Mouse (Mus musculus): ENCODE measurements at regions not wholly inside any gene's neighbourhood (a gene's known extent, or its start where the extent isn't known, plus 50 kb on each side); places are given as distances from the start of the nearest gene placed in this dataset.

DNA sequence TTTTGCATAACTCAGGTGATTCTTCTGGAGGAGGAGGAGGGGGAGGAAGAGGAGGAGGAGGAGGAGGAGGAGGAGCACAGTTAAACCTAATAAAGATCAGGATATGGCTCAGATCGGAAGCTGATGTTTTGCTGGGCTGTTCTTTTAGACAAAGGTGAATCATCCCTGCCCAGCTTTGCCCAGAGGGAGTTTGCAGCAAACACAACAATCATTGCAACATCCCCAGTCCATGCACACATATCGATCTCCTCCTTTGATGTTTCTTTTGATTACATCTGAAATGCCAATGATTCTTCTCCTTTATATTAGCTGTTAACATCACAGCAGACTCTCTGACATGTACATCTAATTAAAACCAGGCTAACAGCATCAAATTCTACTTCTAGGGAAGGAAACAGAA lies 156.9 kb downstream of the Dad1 start:
- no peak for DNase-seq

DNA sequence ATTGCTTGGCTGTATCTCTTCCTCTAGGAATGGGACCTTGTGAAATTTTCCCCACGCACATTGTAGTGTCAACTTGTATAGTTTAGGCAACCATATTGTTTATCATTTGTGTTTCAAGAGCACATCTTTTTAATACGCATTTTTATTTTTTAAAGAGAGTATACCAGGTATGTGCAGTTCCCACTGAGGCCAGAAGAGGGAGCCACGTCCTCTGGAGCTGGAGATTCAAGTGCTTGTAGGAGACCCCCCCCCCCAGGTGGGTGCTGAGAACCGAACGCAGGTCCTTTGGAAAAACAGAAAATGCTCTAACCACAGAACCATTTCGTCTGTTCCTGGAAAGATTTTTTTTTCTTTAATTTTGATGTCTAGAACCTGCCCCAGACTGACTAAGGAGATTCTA lies 161.5 kb downstream of the Dad1 start:
- no peak for DNase-seq

DNA sequence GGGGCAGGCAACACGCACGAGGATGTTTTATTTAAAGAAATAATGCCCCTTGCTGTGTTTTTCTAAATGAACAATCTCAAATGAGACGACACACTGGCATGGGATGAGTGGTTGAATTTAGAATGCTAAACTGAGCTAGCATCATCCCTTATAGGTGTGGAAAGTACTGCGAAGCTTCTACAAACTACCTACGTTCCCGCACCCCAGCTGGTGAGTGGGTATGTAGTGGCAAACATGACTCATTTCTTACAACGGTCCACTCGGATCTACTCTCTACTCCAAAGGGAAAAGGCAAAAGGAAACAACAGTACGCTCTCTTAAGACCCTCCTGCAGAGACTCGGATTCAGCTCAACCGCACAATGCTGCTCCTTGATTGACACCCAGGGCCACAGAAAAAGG lies 167.2 kb downstream of the Dad1 start:
- no peak for DNase-seq

DNA sequence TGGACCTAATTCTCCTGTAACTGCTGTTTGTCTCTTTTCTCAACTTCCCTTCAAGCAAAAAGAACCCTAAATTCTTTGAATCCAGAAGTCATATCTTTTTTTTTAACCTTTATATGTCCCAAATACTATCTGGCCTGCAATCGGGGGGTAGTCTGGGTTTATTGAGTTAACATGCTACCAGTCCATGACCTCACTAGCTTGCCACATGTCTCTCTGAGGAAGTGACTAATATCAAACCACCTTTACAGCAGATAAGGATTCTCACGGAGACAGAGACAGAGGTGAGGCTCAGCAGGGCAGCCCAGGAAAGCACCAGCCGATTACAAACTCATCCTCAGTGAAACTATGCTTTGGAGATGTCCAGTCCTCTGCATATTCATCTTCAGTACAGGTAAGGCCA lies 179.2 kb downstream of the Dad1 start:
- no peak for DNase-seq

DNA sequence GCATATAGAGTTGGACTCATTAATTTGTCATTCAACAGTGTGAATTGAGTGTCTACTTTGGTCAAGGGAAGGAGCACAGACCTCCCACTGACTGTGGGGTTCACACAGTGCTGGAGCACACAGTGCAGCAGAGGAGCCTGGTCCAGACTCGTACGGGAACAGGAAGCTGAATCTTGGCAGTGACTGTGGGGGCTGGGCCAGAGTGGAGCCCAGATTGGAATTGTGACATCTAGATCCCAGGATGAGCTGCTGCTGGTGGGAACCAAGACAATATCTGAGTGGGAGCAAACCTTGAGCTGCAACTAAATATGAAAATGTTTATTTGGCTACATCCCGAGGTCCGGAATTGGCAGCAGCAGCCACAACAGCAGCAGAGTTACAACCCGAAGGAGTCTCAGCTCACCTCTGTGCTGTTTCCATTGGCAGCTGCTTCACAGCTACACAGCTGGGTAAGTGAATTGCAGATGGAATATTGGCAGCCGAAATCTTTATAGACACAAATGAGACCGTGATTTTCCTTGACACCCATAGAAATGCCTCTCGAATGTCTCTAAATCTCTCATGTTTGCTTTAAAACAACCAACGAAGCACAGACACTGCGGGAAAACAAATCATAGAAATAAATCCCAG lies 181.5 kb downstream of the Dad1 start:
- no peak for DNase-seq

DNA sequence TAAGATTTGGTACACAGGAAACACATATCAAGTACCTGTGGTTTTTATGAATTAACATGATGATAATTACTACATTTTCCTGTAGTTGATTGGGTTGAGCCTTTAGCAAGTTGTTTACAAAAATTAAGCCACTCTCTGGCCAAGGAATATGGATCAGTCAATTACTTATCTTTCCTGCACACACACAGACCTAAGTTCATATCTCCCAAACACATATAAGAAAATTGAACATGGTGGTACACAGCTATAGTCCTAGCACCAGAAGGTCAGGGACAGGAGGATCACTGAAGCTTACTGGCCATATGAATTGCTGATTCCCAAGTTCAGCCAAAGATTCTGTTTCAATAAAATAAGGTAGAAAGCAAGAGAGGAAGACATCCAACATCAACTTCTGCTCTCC lies 183.7 kb downstream of the Dad1 start:
- no peak for DNase-seq

DNA sequence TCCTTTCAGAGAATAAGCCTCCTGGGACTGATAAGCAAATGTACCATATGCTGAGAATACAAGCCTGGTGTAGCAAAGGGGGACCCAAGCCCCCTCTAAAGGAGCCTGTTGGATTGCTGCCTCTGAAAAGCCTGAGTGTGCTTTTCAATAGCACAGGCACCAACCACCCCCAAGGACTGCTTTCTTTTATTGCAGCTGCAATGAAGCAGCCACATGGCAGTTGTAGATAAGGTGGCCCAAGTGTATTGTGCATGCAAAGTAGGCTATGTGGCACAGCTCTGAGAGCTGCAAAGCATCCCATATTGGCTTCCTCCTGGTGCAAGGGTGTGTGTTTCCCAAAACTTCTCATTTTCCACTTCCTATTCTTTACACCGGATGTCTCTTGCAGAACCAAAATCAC lies 185.2 kb downstream of the Dad1 start:
- no peak for DNase-seq

DNA sequence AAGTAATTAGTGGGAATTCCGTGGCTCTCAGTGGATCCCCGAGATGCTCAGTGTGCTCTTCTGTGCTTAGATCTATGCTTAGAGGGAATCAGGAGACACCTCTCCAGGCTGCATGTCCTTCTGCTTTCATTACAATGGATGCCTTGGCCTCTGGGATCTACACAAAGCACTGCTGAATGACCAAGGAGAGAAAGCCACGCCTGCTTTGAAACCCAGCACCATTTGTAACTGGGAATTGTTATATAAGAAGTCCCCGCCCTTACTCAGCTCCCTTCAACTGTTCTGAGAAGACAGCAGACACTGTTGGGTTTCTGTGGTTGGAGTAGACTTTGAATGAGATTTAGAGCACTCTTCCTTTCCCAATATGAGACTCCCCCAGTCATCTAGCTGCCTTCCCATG lies 188.4 kb downstream of the Dad1 start:
- no peak for DNase-seq

DNA sequence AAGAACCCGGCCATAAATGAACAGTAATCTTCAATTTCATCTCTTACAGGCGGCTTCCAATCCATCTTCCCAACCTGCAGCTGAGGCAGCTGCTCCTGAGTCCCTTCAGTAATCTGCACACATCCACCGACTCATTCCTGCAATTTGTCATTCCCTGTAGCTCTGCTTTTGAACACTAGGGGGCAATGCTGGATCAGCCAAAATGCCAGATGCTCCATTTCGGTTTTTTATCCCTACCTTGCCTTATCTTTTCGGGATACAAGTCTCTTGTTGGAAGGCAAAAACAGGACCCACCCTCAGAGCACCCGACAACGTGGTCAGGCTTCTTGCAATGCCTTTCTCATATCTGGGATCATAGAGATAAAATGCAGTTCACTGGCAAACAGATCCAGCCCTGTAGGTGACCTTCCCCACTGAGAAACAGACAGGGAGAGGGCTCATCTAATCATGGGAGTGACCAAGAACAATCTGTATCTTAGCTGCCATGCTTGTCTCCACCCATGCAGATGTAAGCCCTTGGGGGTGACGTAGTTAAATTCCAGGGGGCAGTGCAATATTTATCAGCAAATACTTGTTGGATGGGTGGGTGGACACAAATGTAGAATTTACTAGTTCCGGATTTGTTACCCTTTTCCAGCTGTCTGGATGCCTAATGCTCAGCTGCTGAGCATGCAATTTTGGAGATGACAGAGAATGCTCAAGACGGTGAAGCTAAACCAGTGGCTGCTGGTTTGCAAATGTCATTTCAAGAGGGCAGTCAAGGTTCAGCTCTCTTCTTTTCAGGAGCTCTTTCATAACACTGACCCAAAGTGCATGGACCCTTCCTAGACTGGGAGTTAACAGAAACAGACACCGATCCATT lies 189.1 kb downstream of the Dad1 start:
- DNase-seq: peak; percentile 36

DNA sequence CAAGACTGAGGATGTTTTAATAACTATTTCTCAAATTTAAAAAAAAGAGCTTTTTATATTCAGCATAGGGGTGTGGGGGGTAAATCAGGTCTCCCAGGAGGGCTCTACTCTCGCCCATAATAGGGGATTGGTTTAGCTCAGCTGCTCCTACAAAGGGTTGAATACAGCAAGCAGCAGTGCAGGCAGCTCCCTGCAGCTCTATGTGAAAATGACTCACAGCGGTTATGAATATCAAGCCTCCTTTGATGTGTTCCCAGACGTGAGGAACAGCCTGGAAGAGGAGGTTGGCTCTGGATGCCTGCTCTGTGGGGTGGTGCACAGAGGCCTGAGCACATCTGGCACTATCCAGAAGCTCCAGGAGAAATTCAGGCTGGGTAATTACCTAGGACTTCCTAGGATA lies 192.3 kb downstream of the Dad1 start:
- no peak for DNase-seq

DNA sequence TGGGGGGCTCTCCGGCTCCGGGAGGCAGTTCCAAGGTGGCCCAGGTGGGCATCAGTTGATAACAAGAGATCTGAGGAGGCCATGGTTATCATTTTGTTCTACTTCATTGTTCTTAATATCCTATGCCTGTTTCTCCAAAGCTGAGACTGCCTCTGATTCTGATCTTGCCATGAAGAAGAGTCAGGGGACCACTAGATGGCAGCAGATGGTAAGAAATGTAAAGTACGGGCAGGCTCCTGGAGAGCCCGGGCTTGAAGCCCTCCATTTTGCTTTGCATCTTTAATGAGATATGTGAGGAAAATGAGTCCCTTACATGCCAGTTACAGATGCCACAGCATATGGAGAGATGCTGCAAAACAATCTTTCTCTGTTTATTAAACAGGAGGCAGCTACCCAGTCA lies 194.1 kb downstream of the Dad1 start:
- DNase-seq: peak; percentile 33

DNA sequence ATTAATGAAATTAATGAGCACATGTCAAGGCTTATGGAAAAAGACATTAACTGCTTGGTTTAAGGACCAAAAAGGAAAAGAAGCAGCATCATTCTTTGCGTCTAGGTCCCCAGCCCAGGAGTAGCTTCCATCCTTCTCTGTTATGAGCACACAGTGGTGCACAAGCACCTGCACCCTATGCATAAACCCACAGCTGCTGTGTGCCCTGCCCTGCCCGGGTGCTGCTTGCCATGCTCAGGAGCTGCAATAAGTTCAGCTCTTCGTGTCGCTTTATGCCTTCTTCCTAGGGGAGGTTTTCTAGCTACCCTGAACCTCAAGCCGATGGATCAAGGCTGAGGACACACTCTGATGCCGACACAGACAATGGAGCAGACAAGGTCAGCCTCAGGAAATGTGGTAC lies 194.8 kb downstream of the Dad1 start:
- no peak for DNase-seq

DNA sequence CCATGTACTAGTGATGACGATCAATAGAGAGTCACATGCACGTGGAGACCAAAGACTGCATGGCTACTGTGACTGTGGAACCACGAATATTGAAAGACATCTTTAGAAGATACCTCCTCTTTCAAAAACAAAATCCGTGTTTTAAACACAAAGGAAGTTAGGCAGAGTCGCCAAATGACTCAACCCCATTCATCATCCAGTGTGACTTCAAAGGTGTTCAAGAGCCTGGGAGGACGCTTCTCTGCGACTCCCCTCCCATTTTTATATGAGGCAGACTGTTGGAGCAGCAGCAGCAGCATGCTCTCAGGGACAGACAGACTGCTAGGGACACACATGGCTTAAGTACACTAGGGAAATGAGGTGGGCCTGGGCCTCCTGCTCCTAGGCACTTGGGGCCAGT lies 197.2 kb downstream of the Dad1 start:
- DNase-seq: no peak

DNA sequence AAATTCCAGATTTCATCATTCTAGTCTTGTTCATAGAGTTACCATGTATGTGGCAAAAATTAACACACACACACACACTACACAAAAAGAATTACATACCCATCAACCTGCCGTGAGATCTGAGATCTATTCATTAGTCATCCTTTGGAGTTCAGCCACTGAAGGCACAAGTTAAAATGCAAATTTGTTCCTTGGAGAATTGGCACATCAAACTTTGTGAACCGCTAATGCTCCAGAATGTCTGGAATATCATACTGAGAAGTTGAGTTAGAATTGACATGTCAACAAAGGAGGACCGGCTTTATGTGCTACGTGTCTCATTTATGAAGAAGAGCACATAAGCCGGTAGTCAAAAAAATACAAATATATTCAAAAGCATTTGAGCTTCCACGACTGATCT lies 198.5 kb downstream of the Dad1 start:
- DNase-seq: no peak

DNA sequence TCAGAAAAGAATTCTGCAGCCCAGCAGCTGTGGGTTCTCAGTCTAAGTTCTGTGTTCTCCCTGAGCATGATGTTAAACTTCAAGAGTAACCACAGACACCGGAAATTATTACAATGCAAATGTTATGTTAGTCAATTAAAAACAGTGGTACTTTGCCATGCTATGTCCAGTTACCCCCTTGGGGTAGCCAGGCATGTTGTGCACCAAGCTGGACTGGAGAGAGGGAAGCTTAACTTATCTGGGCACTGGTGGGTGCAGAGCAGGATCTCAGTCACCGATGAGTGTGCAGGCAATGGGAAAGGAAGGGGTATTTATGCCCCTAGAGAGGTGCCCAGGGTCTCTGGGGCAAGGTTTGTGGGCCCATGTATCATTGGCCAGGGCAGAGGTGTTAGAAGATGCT lies 211.6 kb downstream of the Dad1 start:
- DNase-seq: no peak

DNA sequence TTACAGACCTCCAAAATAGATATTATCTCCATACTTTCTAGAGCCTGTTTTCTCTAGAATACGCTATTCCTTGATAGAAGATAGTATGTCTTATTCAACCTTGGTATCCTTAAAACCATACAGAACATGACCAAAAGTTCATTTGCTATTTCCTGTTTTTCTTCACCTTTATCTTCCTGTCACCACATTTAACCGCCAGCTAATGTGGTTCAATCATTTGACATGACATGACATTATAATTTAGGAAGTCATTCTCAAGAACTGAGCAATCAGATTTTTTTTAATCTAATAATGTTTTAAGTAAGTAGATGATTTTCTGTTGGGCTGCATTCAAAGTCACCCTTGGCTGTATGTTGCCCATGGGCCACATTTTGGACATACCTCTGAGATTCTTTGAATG lies 213.3 kb downstream of the Dad1 start:
- DNase-seq: no peak

DNA sequence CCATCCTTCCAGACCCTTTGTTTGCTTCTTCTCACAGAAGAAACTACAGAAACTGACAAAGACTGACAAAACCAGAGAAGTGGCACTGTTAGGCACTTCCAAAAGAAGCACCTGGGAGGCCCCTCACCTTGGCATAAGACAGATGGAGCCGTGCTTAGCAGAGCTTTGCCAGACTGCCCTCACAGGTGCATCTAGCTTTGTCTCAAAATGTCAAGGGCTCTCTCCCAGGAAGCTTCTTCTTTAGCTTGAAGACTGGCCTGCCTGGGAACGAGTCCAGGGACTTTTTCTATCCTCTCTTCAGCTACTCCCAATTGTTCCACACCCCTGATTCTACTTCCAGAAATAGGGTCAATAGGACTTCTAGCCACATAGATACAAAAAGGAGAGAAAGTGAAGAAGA lies 219.4 kb downstream of the Dad1 start:
- DNase-seq: no peak

DNA sequence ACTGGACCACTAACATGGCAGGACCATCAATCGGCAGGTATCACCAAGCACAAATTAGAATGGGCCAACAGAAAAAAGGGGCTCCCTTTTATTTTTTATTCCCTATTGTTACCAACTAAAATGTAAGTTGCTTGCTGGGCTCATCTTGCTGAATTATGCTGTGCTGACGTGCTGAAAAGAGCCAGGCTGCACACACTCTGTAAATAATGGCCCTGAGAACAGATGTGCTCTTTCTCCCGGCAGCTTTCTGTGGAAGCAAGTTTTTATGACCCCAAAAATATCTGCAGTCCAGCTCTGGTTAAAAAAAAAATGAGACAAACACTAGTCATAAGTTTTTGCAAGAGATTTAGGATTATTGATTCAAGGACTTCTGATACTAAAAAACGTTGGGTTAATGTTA lies 230.4 kb downstream of the Dad1 start:
- DNase-seq: no peak

DNA sequence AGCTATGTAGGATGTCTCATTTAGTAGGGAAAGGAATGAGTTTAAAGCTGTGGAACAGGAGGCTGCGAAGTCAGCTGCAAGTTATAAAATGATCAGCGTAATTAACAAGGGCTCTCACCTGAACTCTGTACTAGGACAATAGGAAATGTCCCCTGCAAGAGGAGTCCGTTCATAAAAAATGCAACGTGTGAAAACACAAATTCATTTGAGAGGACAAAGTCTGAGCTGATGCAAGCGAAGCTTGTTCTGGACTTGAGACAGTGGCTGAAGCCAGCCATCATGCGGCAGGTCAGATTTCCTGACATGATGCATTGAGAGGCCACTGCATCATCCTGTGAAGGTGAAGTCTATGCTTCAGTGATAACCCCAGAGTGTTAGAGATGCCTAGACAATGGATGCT lies 232.5 kb downstream of the Dad1 start:
- no peak for DNase-seq

DNA sequence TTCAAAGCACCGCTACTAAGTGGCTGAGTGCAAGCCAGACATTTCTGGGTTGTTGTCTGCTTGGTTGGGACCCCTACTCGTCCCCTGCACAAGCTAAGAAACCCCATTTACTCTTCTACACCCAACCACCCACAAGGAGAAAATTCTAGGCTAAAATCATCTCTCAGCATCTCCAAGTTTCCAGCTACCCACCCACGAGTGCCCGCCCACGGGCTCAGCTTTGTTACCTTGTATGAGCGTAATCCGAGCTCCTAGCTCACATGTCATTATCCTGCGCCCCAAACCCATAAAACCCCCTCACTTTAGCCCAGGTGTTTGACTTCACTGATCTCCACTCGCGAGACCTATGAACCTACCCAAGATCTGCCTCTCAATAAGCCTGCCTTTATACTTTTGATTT lies 239.3 kb downstream of the Dad1 start:
- DNase-seq: no peak

DNA sequence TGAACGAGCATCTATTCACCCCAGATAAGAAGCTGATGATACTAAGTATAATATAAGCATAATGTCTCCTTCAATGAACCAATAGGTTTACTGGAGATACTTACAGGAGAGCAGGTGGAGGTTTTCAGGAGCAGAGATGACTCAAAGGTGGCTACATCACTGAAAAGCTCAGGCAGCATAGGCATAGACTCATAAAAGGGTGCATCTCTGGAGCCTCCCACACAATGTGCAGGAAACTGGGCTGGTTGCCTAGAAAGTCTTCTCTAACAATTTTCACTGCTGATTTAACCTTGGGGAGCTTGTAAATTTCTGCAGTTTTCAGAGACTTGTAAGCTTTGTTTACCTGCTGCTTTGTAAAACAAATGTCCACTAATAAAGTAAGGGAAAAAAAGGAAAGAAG lies 251.8 kb downstream of the Dad1 start:
- no peak for DNase-seq

DNA sequence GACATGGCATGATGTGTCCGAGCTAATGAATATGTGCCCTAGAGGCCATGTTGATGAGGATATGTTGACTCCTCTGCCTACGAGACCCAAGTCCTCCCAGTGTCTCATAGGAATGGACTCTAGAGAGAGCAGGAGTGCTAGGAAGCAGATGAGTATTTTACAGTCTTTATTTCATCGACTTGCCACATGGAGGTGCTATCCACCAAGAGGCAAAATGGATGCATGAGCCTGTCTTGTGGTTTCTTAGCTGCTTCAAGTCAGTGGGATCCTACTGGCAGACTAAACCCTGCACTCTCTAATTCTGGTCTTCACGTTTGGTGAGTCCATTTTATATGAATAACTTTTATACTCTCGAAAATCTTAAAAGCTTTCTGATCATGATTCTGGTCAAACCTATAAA lies 253.4 kb downstream of the Dad1 start:
- DNase-seq: no peak

DNA sequence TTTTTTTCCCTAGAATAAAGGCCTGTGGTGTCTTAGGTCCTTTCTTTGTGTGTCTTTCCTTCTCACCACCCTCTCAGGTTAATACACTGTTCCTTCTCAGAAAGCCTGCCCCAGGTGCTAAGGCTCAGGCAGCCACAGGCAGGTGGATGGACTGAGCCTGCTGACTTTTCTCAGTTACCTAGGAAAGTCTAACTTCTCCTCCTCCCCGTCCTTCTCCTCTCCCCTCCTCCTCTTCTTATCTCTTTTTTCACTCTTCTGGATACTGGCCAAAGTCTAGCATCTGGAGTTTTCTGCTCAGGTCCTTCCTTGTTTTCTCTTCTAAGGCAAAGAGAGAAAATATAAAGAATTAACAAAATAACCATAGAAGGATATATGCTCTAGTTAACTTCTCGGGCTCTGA lies 260.5 kb downstream of the Dad1 start:
- no peak for DNase-seq

DNA sequence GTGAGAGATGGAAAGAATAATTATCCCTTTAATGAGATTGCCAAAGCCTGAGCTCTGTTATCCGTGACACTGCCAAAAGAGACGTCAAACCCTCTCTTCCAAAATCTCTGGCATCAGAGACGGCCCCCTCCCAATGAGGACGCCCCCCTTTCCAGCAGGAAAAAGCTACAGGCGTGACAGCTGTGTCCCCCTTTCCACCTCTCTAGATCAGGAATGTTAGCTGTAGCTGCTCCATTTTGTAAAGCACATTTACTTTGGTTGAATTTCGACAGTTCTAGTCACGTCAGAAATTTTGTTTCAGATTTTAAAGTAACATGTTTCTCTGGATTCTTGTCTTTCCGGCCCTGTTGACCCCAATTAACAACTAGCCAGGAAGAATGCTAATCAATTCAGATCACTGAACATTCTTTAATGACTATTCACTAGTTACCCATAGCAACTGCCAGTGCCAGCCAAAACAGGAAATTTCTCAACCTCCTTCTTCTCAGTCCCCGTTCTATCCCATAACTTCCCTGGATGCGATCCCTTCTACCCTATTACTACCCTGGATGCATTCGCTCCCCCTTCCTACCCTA lies 261.1 kb downstream of the Dad1 start:
- no peak for DNase-seq
